Mouse (Mus musculus) brown adipose tissue, adult 24 weeks (tissue): ENCODE measurements at regions not wholly inside any gene's neighbourhood (a gene's known extent, or its start where the extent isn't known, plus 50 kb on each side); places are given as distances from the start of the nearest gene placed in this dataset.

Experiments
- H3K27ac ChIP-seq: fragments of 200-500 bp; replicated peaks from 2 replicates; pipeline ENCODE4 v1.5.1; 2012; ENCODE audit warnings: low read depth, mild to moderate bottlenecking, low read length
- H3K4me1 ChIP-seq: fragments of 200-500 bp; 2 replicates; pipeline ENCODE4 v1.6.1; 2012; ENCODE audit warnings: low read length, mixed read lengths; ENCODE audit not compliant: control insufficient read depth, insufficient read depth, insufficient read length
- H3K4me3 ChIP-seq: fragments of 200-500 bp; 2 replicates; pipeline ENCODE4 v1.5.1; 2012; ENCODE audit warnings: low read depth, mild to moderate bottlenecking, low read length, moderate library complexity; ENCODE audit not compliant: insufficient read depth

DNA sequence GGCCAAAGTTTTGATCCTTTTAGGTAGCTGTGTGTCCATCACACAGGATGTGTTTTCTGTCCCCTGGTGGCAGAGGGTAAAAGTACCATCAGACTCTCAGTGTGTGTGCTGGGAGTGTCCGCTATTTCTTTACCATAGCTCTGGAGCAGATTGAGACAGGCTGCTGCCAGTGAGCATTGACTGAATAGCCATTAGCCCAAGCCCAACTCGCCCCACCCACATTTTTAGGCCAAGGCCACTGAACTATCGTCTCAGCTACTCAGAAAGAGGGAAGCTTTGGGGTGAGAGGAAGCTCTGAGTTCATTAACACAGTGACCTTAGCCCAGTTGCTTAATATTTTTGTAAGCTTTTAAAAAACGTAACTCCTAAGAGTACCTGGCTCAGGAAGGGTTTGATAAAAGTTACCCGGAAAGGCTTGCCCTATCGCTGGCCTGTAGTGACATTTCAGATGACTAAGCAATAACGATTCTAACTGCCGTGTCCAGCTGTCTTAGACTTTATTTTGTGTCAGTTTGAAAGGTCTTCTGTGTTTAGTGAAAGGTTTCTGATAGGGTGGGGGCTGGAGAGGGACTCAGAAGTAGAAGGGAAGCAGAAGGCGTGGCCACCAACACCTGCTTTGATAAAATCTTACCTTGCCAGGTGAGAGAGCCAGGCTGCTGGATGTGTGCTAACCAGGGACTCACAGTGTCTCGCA, 303.0 kb downstream of the Rsl24d1 start:
- Histone ChIP-seq H3K27ac (no peak overlapping the region), H3K4me1 (no peaks in the 10 kb centered on the region), H3K4me3 (no peak overlapping the region)
